Mouse (Mus musculus): ENCODE results near the gene Neurl4. TPM values are rescaled to one million over a fixed set of nuclear protein-coding genes. Genes with fewer than 3 reads are reported as not detected.

Neurl4 gene
- polyA plus RNA-seq, 1 experiment from 2014 or later = 15.5 TPM

DNA sequence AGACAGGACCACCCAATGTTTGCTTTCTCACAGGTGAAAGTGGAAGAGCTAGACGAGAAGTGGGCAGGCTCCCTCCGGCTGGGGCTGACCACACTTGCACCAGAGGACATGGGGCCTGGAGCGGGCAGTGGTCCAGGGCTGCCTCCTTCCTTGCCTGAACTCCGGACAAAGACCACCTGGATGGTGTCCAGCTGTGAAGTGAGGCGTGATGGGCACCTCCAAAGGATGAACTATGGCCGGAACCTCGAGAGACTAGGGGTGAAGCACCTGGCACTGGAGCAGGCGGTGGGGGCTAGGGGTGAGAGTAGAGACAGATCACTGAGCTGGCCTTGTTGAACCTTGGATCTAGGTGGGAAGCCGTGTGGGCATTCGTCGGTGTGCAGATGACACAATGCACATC, 7.8 kb downstream of the Neurl4 start:
- no peak overlapping the region for H3K4me3 ChIP-seq
- 92% methylated on average over 11 of the region's 11 CpGs for WGBS
- no peak overlapping the region for H3K27ac ChIP-seq
- H3K4me1 ChIP-seq = peaks cover 7% of the 10 kb centered on the region
- H3K27me3 ChIP-seq = no peaks in the 10 kb centered on the region
- no peak for ATAC-seq
- H3K4me2 ChIP-seq = no peak overlapping the region
- H3K9ac ChIP-seq = no peak overlapping the region
- peaks cover 99% of the 10 kb centered on the region for H3K36me3 ChIP-seq (ENCODE audit: poor library complexity, severe bottlenecking)
- no peaks in the 10 kb centered on the region for H3K9me3 ChIP-seq (replicated peaks)

DNA sequence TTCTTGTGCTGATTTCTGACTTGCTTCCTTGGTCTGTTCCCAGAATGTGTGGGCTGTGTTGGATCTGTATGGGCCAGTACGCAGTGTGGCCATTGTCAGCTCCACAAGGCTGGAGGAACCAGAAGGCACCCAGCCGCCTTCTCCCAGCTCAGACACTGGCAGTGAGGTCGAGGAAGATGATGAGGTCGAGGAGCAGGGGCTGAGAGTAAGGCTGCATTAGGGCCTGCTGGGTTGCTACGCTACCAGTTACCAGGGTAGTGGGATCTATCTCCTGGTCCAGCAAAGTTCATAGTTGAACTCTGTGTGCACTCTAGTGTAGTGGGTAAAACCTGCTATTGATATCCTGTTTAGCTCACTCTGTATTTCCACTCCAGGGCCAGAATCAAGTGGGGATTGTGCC, 8.3 kb downstream of the Neurl4 start:
- H3K4me3 ChIP-seq = no peak overlapping the region
- no peak overlapping the region for H3K9ac ChIP-seq
- H3K4me2 ChIP-seq = no peak overlapping the region
- ATAC-seq = no peak
- no peaks in the 10 kb centered on the region for H3K9me3 ChIP-seq (replicated peaks)
- H3K27me3 ChIP-seq = no peaks in the 10 kb centered on the region
- H3K27ac ChIP-seq = no peak overlapping the region
- 93% methylated on average over 5 of the region's 5 CpGs for WGBS
- peaks cover 8% of the 10 kb centered on the region for H3K4me1 ChIP-seq
- H3K36me3 ChIP-seq (ENCODE audit: poor library complexity, severe bottlenecking) = peaks cover 94% of the 10 kb centered on the region

- H3K36me3 ChIP-seq (ENCODE audit: poor library complexity, severe bottlenecking) = peaks cover 88% of the 10 kb centered on the region
- no peak overlapping the region for H3K9ac ChIP-seq
- no peaks in the 10 kb centered on the region for H3K27me3 ChIP-seq
- no peak for ATAC-seq
- no peaks in the 10 kb centered on the region for H3K9me3 ChIP-seq (replicated peaks)
- 97% methylated on average over 8 of the region's 8 CpGs for WGBS
- H3K4me3 ChIP-seq = no peak overlapping the region; the same call in 1 of the 2 replicates
- H3K4me2 ChIP-seq = no peak overlapping the region
- peaks cover 18% of the 10 kb centered on the region for H3K4me1 ChIP-seq
- H3K27ac ChIP-seq = no peak overlapping the region
These were observed 9.3 kb downstream of the Neurl4 start for GRCm38 (mm10) chr11:69910177-69910576.

DNA sequence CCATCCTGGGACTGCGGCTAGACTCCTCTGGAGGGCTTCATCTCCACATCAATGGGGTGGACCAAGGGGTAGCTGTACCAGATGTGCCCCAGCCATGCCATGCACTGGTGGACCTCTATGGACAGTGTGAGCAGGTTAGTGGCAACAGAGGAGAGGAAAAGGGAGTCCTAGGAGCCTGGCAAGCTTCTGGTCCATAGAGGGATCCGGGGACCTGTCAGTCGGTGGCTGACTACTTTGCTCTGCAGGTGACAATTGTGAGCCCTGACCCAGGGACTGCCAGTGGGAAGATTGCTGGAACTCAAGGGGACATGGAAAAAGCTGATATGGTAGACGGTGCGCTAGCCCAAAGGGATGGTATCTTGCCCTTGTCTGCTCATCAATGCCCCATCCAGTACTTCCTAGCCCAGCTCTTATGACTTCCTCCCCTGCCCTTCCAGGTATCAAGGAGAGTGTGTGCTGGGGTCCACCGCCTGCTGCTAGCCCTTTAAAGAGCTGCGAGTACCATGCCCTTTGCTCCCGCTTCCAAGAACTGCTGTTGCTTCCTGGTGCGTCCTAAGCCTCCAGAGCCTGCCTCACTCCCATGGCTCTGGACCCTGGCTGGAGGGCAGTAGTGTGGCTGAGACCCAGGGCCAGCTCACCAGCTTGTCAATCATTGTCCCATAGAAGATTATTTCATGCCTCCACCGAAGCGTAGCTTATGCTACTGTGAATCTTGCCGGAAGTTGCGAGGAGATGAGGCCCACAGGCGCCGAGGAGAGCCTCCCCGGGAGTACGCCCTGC, 10.1 kb downstream of the Neurl4 start:
- Histone ChIP-seq H3K4me3 (no peak overlapping the region; the same call in 1 of the 2 replicates), H3K36me3 (ENCODE audit: poor library complexity, severe bottlenecking) (peaks cover 88% of the 10 kb centered on the region), H3K4me1 (peaks cover 26% of the 10 kb centered on the region), H3K9ac (no peak overlapping the region), H3K27me3 (no peaks in the 10 kb centered on the region), H3K9me3 (replicated peaks) (no peaks in the 10 kb centered on the region), H3K4me2 (no peak overlapping the region), H3K27ac (no peak overlapping the region)
- 93% methylated on average over 17 of the region's 17 CpGs for WGBS
- no peak for ATAC-seq

- peaks cover 88% of the 10 kb centered on the region for H3K36me3 ChIP-seq (ENCODE audit: poor library complexity, severe bottlenecking)
- no peak overlapping the region for H3K4me3 ChIP-seq
- ATAC-seq = no peak
- H3K9ac ChIP-seq = no peak overlapping the region
- H3K4me1 ChIP-seq = peaks cover 27% of the 10 kb centered on the region
- WGBS = 86% methylated on average over 6 of the region's 6 CpGs
- H3K4me2 ChIP-seq = no peak overlapping the region
- no peaks in the 10 kb centered on the region for H3K27me3 ChIP-seq
- no peaks in the 10 kb centered on the region for H3K9me3 ChIP-seq (replicated peaks)
- H3K27ac ChIP-seq = no peak overlapping the region
These were observed 10.8 kb downstream of the Neurl4 start for GRCm38 (mm10) chr11:69911701-69912100.

DNA sequence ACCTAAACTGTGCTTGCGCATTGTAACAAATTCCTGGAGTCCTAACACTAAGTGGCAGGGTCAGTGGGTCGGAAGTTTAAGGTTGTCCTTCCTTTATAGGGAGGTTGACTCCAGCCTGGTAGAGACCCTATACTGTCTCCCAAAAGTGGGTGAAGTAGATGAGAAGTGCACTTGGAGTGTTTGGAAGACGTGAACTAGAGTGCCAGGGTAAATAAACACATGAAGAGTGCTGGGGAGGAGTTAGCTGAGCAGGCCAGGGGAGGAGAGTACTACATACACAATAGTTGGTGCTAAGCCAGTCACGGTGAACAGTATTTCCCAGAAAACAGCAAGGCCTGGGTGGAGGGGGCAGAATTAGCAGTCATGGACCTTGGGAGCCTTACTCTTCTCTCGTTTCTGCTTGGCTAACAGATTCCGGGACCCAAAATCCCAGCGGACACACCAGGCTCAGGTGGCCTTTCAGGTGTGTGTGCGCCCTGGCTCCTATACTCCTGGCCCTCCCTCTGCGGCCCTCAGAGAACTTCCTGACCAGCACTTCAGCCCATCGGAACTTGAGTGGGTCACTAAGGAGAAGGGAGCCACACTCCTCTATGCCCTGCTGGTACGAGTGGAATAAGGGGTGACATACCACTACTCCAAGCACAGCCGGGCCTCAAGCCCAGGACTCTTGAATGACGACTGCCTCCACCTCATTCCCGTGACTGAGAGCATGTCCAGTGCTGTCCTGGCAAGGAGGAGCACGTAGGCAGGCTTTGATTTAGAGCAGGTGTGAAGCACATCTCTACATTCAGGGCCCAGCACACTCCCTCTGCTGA, 12.1 kb downstream of the Neurl4 start:
- H3K27ac ChIP-seq = peak overlapping the region; percentile 41; the same call in 1 of the 2 replicates
- no peaks in the 10 kb centered on the region for H3K9me3 ChIP-seq (replicated peaks)
- peak overlapping the region; percentile 100 for H3K4me2 ChIP-seq
- WGBS = 78% methylated on average over 15 of the region's 15 CpGs
- H3K4me1 ChIP-seq = peaks cover 27% of the 10 kb centered on the region
- peak overlapping the region; percentile 91 for H3K9ac ChIP-seq
- ATAC-seq = peak; percentile 19
- H3K4me3 ChIP-seq = peak overlapping the region; percentile 90
- no peaks in the 10 kb centered on the region for H3K27me3 ChIP-seq
- H3K36me3 ChIP-seq (ENCODE audit: poor library complexity, severe bottlenecking) = peaks cover 88% of the 10 kb centered on the region

DNA sequence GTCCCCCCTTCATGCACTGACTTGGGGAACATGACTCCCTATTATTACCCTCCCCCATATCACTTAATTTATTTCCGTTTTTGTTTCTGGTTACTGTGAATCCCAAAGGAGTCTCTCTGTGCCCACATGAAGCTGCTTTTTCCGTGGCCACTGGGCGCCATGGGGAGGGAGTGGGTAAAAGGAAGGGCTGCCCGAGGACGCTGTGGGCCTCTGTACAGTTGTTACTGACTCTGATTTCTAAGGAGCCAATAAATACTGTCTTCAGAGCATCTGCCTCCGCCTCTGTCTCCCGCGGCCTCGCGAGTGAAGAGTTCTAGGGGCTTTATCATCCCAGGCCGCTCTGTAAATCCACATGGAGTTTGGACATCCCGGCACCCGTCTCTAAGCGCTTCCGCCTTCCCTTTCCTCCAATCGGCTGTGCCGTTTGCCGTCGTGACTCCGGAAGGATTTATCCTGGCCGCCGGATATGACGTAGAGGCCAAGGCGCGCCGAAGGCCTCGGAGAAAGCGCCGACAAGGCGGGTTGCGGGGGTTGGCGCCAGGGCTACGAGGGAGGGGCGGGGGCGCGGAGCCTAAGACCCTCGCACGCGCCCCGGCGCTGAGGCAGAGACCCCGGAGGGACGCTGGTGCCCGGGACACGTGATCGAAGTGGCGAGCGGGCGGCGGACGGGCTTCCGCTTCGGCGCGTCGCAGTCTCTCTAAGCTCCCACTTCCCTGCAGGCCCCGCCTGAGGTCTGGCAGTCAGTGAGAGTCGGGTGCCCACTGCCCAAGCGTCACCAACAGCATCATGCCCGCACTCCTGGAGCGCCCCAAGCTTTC, 12.9 kb downstream of the Neurl4 start, which contains the start of gene Gps2:
Gps2 (plus strand) TSS at position 335 of the 818 bp plus-strand sequence.
- Histone ChIP-seq H3K9me3 (replicated peaks) (no peaks in the 10 kb centered on the region), H3K27me3 (no peaks in the 10 kb centered on the region), H3K9ac (peak within 1 kb of the TSS; percentile 91), H3K4me3 (peak within 1 kb of the TSS; percentile 90), H3K36me3 (ENCODE audit: poor library complexity, severe bottlenecking) (peaks cover 88% of the 10 kb centered on the region), H3K27ac (peak within 1 kb of the TSS; percentile 83), H3K4me2 (peak within 1 kb of the TSS; percentile 100), H3K4me1 (peaks cover 30% of the 10 kb centered on the region)
- 2% methylated on average over 50 of the region's 61 CpGs for WGBS
- peak; percentile 93 for ATAC-seq

DNA sequence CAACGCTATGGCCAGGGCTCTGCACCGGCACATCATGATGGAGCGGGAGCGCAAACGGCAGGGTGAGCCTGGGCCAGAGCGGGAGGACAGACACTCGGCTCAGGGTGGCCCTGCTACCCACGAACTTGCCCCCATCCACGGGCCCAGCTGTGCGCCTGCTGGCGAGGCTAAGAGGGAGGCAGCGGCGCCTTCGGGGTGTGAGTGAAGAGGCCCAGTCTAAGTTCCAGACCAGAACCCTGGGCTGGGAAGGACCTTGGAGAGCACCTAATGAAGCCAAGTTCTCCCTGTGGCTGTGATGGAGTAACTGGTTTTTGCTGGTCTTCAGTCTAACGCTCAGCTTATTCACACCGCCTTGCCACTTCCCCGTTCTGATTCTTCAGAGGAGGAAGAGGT, 13.5 kb downstream of the Neurl4 start:
- Histone ChIP-seq H3K4me2 (peak overlapping the region; percentile 100), H3K9ac (peak overlapping the region; percentile 91), H3K9me3 (replicated peaks) (no peaks in the 10 kb centered on the region), H3K4me1 (peaks cover 36% of the 10 kb centered on the region), H3K36me3 (ENCODE audit: poor library complexity, severe bottlenecking) (peaks cover 87% of the 10 kb centered on the region), H3K27ac (peak overlapping the region; percentile 83), H3K4me3 (peak overlapping the region; percentile 90), H3K27me3 (no peaks in the 10 kb centered on the region)
- ATAC-seq = no peak
- WGBS = 4% methylated on average over 17 of the region's 17 CpGs

DNA sequence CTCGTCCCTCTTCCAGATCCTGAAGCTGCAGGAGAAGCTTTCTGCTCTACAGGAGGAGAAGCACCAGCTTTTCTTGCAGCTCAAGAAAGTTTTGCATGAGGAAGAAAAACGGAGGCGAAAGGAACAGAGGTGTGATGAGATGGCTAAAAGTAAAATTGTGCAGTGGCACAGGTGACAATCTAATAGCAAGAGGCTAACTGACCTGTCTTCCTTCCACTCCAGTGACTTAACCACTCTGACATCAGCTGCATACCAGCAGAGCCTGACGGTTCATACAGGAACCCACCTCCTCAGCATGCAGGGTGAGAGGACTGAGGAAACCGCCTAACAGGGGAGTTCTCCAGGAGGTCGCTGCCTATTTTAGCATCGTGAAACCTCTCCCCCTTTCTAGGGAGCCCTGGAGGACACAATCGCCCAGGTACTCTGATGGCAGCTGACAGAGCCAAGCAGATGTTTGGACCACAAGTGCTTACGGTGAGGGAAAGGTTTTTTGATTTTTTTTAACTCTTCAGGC, 14.1 kb downstream of the Neurl4 start:
- 35% methylated on average over 9 of the region's 9 CpGs for WGBS
- Histone ChIP-seq H3K27me3 (no peaks in the 10 kb centered on the region), H3K27ac (0 out of 2 replicates have a peak overlapping the region, but pooled peaks have one; percentile 83), H3K4me2 (peak overlapping the region; percentile 100), H3K4me3 (peak overlapping the region; percentile 90), H3K9me3 (replicated peaks) (no peaks in the 10 kb centered on the region), H3K9ac (peak overlapping the region; percentile 91), H3K4me1 (peaks cover 42% of the 10 kb centered on the region), H3K36me3 (ENCODE audit: poor library complexity, severe bottlenecking) (peaks cover 81% of the 10 kb centered on the region)
- no peak for ATAC-seq

GRCm38 (mm10) chr11:69915667-69916627, 15.1 kb downstream of the Neurl4 start:
- Histone ChIP-seq H3K27me3 (no peaks in the 10 kb centered on the region), H3K27ac (no peak overlapping the region), H3K4me3 (peak overlapping the region; percentile 90), H3K4me1 (peaks cover 45% of the 10 kb centered on the region), H3K36me3 (ENCODE audit: poor library complexity, severe bottlenecking) (peaks cover 71% of the 10 kb centered on the region), H3K9ac (no peak overlapping the region), H3K9me3 (replicated peaks) (no peaks in the 10 kb centered on the region), H3K4me2 (peak overlapping the region; percentile 100; the same call in 1 of the 2 replicates)
- ATAC-seq = no peak
- 67% methylated on average over 5 of the region's 5 CpGs for WGBS
